Mouse (Mus musculus): ENCODE measurements around the gene Plxnd1.

Plxnd1 gene

GRCm38 (mm10) chr6:115999227-115999626 is 4.4 kb upstream of the Plxnd1 start:
- no peak for DNase-seq (ENCODE audit: low read depth, low spot score)

- no peak for DNase-seq (ENCODE audit: low read depth, low spot score)
These were observed 4.0 kb upstream of the Plxnd1 start for GRCm38 (mm10) chr6:115998758-115999157.

- no peak for DNase-seq (ENCODE audit: low read depth, low spot score)
These were observed 3.0 kb upstream of the Plxnd1 start for GRCm38 (mm10) chr6:115997726-115998311.

- DNase-seq (ENCODE audit: low read depth, low spot score), result no peak
These were observed 1.5 kb upstream of the Plxnd1 start for GRCm38 (mm10) chr6:115996171-115996851.

- DNase-seq (ENCODE audit: low read depth, low spot score), result no peak
These were observed 731 bp upstream of the Plxnd1 start for GRCm38 (mm10) chr6:115995531-115995941.

GRCm38 (mm10) chr6:115994146-115994876 is 494 bp downstream of the Plxnd1 start:
- no peak for DNase-seq (ENCODE audit: low read depth, low spot score)

- no peak for DNase-seq (ENCODE audit: low read depth, low spot score)
These were observed 1.2 kb downstream of the Plxnd1 start for GRCm38 (mm10) chr6:115993463-115994145.

- DNase-seq (ENCODE audit: low read depth, low spot score), result no peak
These were observed 1.8 kb downstream of the Plxnd1 start for GRCm38 (mm10) chr6:115992981-115993380.

- no peak for DNase-seq (ENCODE audit: low read depth, low spot score)
These were observed 2.8 kb downstream of the Plxnd1 start for GRCm38 (mm10) chr6:115991881-115992620.

GRCm38 (mm10) chr6:115991108-115991880 is 3.5 kb downstream of the Plxnd1 start:
- DNase-seq (ENCODE audit: low read depth, low spot score), result no peak

GRCm38 (mm10) chr6:115990479-115990878 is 4.3 kb downstream of the Plxnd1 start:
- no peak for DNase-seq (ENCODE audit: low read depth, low spot score)

- no peak for DNase-seq (ENCODE audit: low read depth, low spot score)
These were observed 4.7 kb downstream of the Plxnd1 start for GRCm38 (mm10) chr6:115990056-115990455.

GRCm38 (mm10) chr6:115989607-115990006 is 5.2 kb downstream of the Plxnd1 start:
- DNase-seq (ENCODE audit: low read depth, low spot score), result no peak

- DNase-seq (ENCODE audit: low read depth, low spot score), result no peak
These were observed 5.8 kb downstream of the Plxnd1 start for GRCm38 (mm10) chr6:115989032-115989431.

GRCm38 (mm10) chr6:115987096-115987747 is 7.6 kb downstream of the Plxnd1 start:
- DNase-seq (ENCODE audit: low read depth, low spot score), result no peak

- DNase-seq (ENCODE audit: low read depth, low spot score), result no peak
These were observed 8.2 kb downstream of the Plxnd1 start for GRCm38 (mm10) chr6:115986472-115987095.

- DNase-seq (ENCODE audit: low read depth, low spot score), result no peak
These were observed 9.2 kb downstream of the Plxnd1 start for GRCm38 (mm10) chr6:115985622-115986021.

- DNase-seq (ENCODE audit: low read depth, low spot score), result no peak
These were observed 10.2 kb downstream of the Plxnd1 start for GRCm38 (mm10) chr6:115984580-115984979.

GRCm38 (mm10) chr6:115983306-115984038 is 11.3 kb downstream of the Plxnd1 start:
- DNase-seq (ENCODE audit: low read depth, low spot score), result no peak

Measured in retina, postnatal 7 days (tissue).